21 mouse cellular contexts compared by ENCODE assay signal in genomic region chr17:27178427-27179177, GRCm38 (mm10). TPM values are rescaled to one million over a fixed set of nuclear protein-coding genes. Genes with fewer than 3 reads are reported as not detected.
DNase-seq lines count a peak whose midpoint lies in the region; ATAC-seq and TF ChIP-seq lines count a peak whose summit lies in the region.
"Had no signal": no experiment of that assay in that cellular context is flagged by ENCODE, and none has a peak within 500 bp of the region (broad histone marks: within the 10 kb centered on the region; RNA-seq: fewer than 3 reads in every experiment).

No protein-coding gene starts in this region.

- H3K27me3 ChIP-seq in E14TG2a.4 (ENCODE audit: insufficient read depth, low read length) = peaks cover 7% of the 10 kb centered on the region
- no peaks in the 10 kb centered on the region; the same call in 1 of the 2 replicates for H3K27me3 ChIP-seq in liver, embryonic 15.5 days
- no peaks in the 10 kb centered on the region for H3K27me3 ChIP-seq in stomach, postnatal 0 days (ENCODE audit: control insufficient read depth, insufficient read depth, low read length)
- H3K27me3 ChIP-seq: intestine, embryonic 15.5 days; lung, embryonic 15.5 days had no signal

- H3K4me2 ChIP-seq in liver, embryonic 15.5 days = no peak overlapping the region
- no peak overlapping the region for H3K4me2 ChIP-seq in stomach, postnatal 0 days (replicated peaks; ENCODE audit: low read depth)
- H3K4me2 ChIP-seq: heart, embryonic 11.5 days; intestine, embryonic 15.5 days; lung, embryonic 15.5 days had no signal

- H3K9ac ChIP-seq in ES-E14 (ENCODE audit: insufficient read depth, low read depth, low read length, poor library complexity, severe bottlenecking) = peak overlapping the region; percentile 78
- H3K9ac ChIP-seq in liver, embryonic 15.5 days = no peak overlapping the region
- H3K9ac ChIP-seq in stomach, postnatal 0 days (ENCODE audit: low read length) = no peak overlapping the region
- H3K9ac ChIP-seq: intestine, embryonic 15.5 days; lung, embryonic 15.5 days had no signal

- no peaks in the 10 kb centered on the region for H3K36me3 ChIP-seq in E14TG2a.4 (ENCODE audit: insufficient read depth, low read length)
- H3K36me3 ChIP-seq in ES-E14 (ENCODE audit: control insufficient read depth, insufficient read depth, low read length, poor library complexity, severe bottlenecking) = no peaks in the 10 kb centered on the region
- H3K36me3 ChIP-seq in liver, embryonic 15.5 days (replicated peaks) = no peaks in the 10 kb centered on the region
- H3K36me3 ChIP-seq in stomach, postnatal 0 days (ENCODE audit: control insufficient read depth, insufficient read depth, low read length) = no peaks in the 10 kb centered on the region
- H3K36me3 ChIP-seq: intestine, embryonic 15.5 days; lung, embryonic 15.5 days had no signal

- in situ Hi-C loops in ES-E14 (cut with MboI; ENCODE audit: low sequenced_read_pairs in 2 of 2, unreplicated experiment in 2 of 2) = loop anchor here in 1 of 2 experiments (25.0 kb wide), 1 partner anchor 334 kb away; the partner anchor contains the start of gene Grm4

- no peak for TF ChIP-seq CTCF in E14TG2a.4 (conservative IDR thresholded peaks at IDR 0.05; ENCODE audit: low read length)
- TF ChIP-seq CTCF in stomach, postnatal 0 days (IDR thresholded peaks at IDR 0.05; ENCODE audit: low read depth) = no peak
- no peak for TF ChIP-seq CTCF in gastrocnemius, adult 2 months (IDR thresholded peaks at IDR 0.05)

- H3K27ac ChIP-seq in ES-E14 (ENCODE audit: insufficient read depth, low read depth, low read length, poor library complexity, severe bottlenecking) = peak overlapping the region; percentile 85
- no peak overlapping the region for H3K27ac ChIP-seq in liver, embryonic 15.5 days (replicated peaks)
- H3K27ac ChIP-seq in stomach, postnatal 0 days (replicated peaks) = no peak overlapping the region
- H3K27ac ChIP-seq in gastrocnemius, adult 2 months = no peak overlapping the region
- H3K27ac ChIP-seq: intestine, embryonic 15.5 days; lung, embryonic 15.5 days had no signal

- no peak for TF ChIP-seq EP300 in stomach, postnatal 0 days (optimal IDR thresholded peaks at IDR 0.05)

- peak; percentile 81 for DNase-seq in ES-E14 (ENCODE audit: low read depth, low spot score)
- no peak for DNase-seq in stomach, postnatal 0 days (ENCODE audit: low spot score)
- no peak for DNase-seq in gastrocnemius, adult 2 months
- no peak for DNase-seq in layer of hippocampus, adult 9-10 months (ENCODE audit: low spot score)
- DNase-seq: adrenal gland, postnatal 36 days; cerebellum, postnatal 10 days; kidney, adult 8-10 months; kidney, postnatal 10 days; layer of hippocampus, postnatal 36 days; right cerebral cortex, adult 18-20 months; right cerebral cortex, postnatal 4 days; thymus, adult 2 months had no signal

- whole genome bisulfite sequencing in liver, embryonic 15.5 days (ENCODE audit: insufficient replicate concordance) = 73% methylated on average over 17 of the region's 17 CpGs
- 93% methylated on average over 17 of the region's 17 CpGs for WGBS in stomach, postnatal 0 days

- H3K4me3 ChIP-seq in E14TG2a.4 (replicated peaks; ENCODE audit: low read length) (peak overlapping the region; percentile 75), ES-E14 (ENCODE audit: insufficient read depth in 1 of 2, low read depth in 1 of 2, low read length in 2 of 2, poor library complexity in 1 of 2, severe bottlenecking in 1 of 2) (peak overlapping the region; percentile 68 to 77)
- no peak overlapping the region for H3K4me3 ChIP-seq in liver, embryonic 15.5 days (replicated peaks)
- no peak overlapping the region for H3K4me3 ChIP-seq in stomach, postnatal 0 days (ENCODE audit: low read depth, low read length)
- no peak overlapping the region for H3K4me3 ChIP-seq in gastrocnemius, adult 2 months
- H3K4me3 ChIP-seq: intestine, embryonic 15.5 days; lung, embryonic 15.5 days had no signal

- peaks cover 53% of the 10 kb centered on the region for H3K4me1 ChIP-seq in E14TG2a.4 (replicated peaks; ENCODE audit: low read depth, low read length)
- H3K4me1 ChIP-seq in ES-E14 (ENCODE audit: control insufficient read depth in 2 of 2, insufficient read depth in 2 of 2, low read length in 2 of 2, poor library complexity in 1 of 2) = peaks cover 6 to 9% of the 10 kb centered on the region in 2 experiments; a peak in 3 of 4 replicates
- peaks cover 57% of the 10 kb centered on the region for H3K4me1 ChIP-seq in liver, embryonic 15.5 days (replicated peaks)
- no peaks in the 10 kb centered on the region for H3K4me1 ChIP-seq in stomach, postnatal 0 days (replicated peaks; ENCODE audit: control insufficient read depth, insufficient read depth)

- no peaks in the 10 kb centered on the region for H3K9me3 ChIP-seq in E14TG2a.4 (ENCODE audit: low read length)
- H3K9me3 ChIP-seq in ES-E14 (ENCODE audit: control insufficient read depth, insufficient read depth, low read depth, low read length) = no peaks in the 10 kb centered on the region
- H3K9me3 ChIP-seq in liver, embryonic 15.5 days (replicated peaks) = no peaks in the 10 kb centered on the region; the same call in 1 of the 2 replicates
- no peaks in the 10 kb centered on the region for H3K9me3 ChIP-seq in stomach, postnatal 0 days (ENCODE audit: control insufficient read depth, low read length)
- H3K9me3 ChIP-seq: intestine, embryonic 15.5 days; lung, embryonic 15.5 days had no signal

- intact Hi-C loops in gastrocnemius, adult 2 months (cut with DNase I) = no loop called here

- ATAC-seq in erythroid progenitor cell, adult 5-6 weeks (replicated peaks; ENCODE audit: low FRiP score, poor library complexity, severe bottlenecking) = 0 out of 2 replicates have a peak, but pooled peaks have one; percentile 21
- ATAC-seq in liver, embryonic 15.5 days (ENCODE audit: insufficient read depth) = peak; percentile 15; the same call in 1 of the 2 replicates
- ATAC-seq in stomach, postnatal 0 days (ENCODE audit: low FRiP score, low TSS enrichment) = no peak
- ATAC-seq: hindbrain, embryonic 16.5 days; intestine, embryonic 15.5 days had no signal

TF ChIP-seq in ES-E14, 5 proteins besides CTCF, POLR2A, EP300 and RAD21:
- TF ChIP-seq ZNF384 (IDR thresholded peaks at IDR 0.05; ENCODE audit: low read depth, low read length) (no peak), HCFC1 (IDR thresholded peaks at IDR 0.05; ENCODE audit: borderline replicate concordance, insufficient read depth, low read length) (peak; percentile 41; the same call in 1 of the 2 replicates)
TF ChIP-seq in ES-E14: peak in this region for 1.

RNA-seq across cellular contexts. Expression of gene Ip6k3, which starts 11.0 kb away (rescaled TPM):
- 0.27 TPM in 1 of 2 replicates, not detected in the other for total RNA-seq in ES-E14 (2012; rRNA removed)
- total RNA-seq in erythroid progenitor cell, adult 5-6 weeks (2015; ENCODE audit: low replicate concordance) = not detected in 2 replicates
- total RNA-seq in erythroid progenitor cell, adult 5-6 weeks (2017; ENCODE audit: low replicate concordance) = not detected in 2 replicates
- polyA plus RNA-seq in liver, embryonic 15.5 days (2015; fragmentation: Nextera tagmentation; extraction: Ambion mirVana) = 0.18 and 0.22 TPM in 2 replicates
- polyA plus RNA-seq in stomach, postnatal 0 days (2015; fragmentation: Nextera tagmentation; extraction: Ambion mirVana) = 0.13 and 0.16 TPM in 2 replicates
- 10 to 100 TPM; 30.9 to 84.2 TPM for total RNA-seq in gastrocnemius, adult 2 months (2021)
- total RNA-seq: hematopoietic stem cell, adult 5-6 weeks; midbrain, postnatal 0 days had no signal
- polyA plus RNA-seq: midbrain, postnatal 0 days had no signal

RNA-seq across cellular contexts. Expression of gene Lemd2, which starts 25.7 kb away (rescaled TPM):
- 51.8 and 87.8 TPM in 2 replicates for total RNA-seq in ES-E14 (2012; rRNA removed)
- 14.1 and 49.5 TPM in 2 replicates for total RNA-seq in erythroid progenitor cell, adult 5-6 weeks (2015; ENCODE audit: low replicate concordance)
- total RNA-seq in erythroid progenitor cell, adult 5-6 weeks (2017; ENCODE audit: low replicate concordance) = 17.6 and 31.8 TPM in 2 replicates
- polyA plus RNA-seq in liver, embryonic 15.5 days (2015; fragmentation: Nextera tagmentation; extraction: Ambion mirVana) = 4.4 and 5.1 TPM in 2 replicates
- 9.6 and 9.9 TPM in 2 replicates for polyA plus RNA-seq in stomach, postnatal 0 days (2015; fragmentation: Nextera tagmentation; extraction: Ambion mirVana)
- 10 to 100 TPM; 22.4 to 23.9 TPM for total RNA-seq in gastrocnemius, adult 2 months (2021)

RNA-seq across cellular contexts. Expression of gene Uqcc2, which starts 44.9 kb away (rescaled TPM):
- total RNA-seq in ES-E14 (2012; rRNA removed) = 175 and 199 TPM in 2 replicates
- 9.6 and 33.9 TPM in 2 replicates for total RNA-seq in erythroid progenitor cell, adult 5-6 weeks (2015; ENCODE audit: low replicate concordance)
- total RNA-seq in erythroid progenitor cell, adult 5-6 weeks (2017; ENCODE audit: low replicate concordance) = 4.2 and 39.0 TPM in 2 replicates
- 135 and 146 TPM in 2 replicates for polyA plus RNA-seq in liver, embryonic 15.5 days (2015; fragmentation: Nextera tagmentation; extraction: Ambion mirVana)
- polyA plus RNA-seq in stomach, postnatal 0 days (2015; fragmentation: Nextera tagmentation; extraction: Ambion mirVana) = 234 and 250 TPM in 2 replicates
- 100 to 1,000 TPM; 405 to 424 TPM for total RNA-seq in gastrocnemius, adult 2 months (2021)

Comparison
In these comparisons a context has a peak if more than half of its experiments do, and no peak if none do; other contexts are left out.
1. H3K4me3 ChIP-seq: peak in E14TG2a.4 (single experiment) and ES-E14 (2 of 2); none in liver, embryonic 15.5 days (single experiment), stomach, postnatal 0 days (single experiment) and gastrocnemius, adult 2 months (single experiment).
2. RNA of gene Ip6k3, which starts 11.0 kb away (total RNA-seq): 30.9 to 84.2 TPM in gastrocnemius, adult 2 months; 0.27 TPM in ES-E14 and not detected in erythroid progenitor cell, adult 5-6 weeks; every median in the first group is over 10 times any median in the second.